Mouse (Mus musculus) layer of hippocampus, adult 8-10 months (tissue): ENCODE measurements at regions not wholly inside any gene's neighbourhood (a gene's known extent, or its start where the extent isn't known, plus 50 kb on each side); places are given as distances from the start of the nearest gene placed in this dataset.
A peak's percentile ranks its signal among the peaks of the same experiment; 100 is the strongest.
"Not testable (repeated sequence)": the region's sequence is repeated elsewhere in the genome, so short reads cannot be mapped to it uniquely, and the experiment has no call there.

Experiments
- DNase-seq, 2 experiments: peaks; one replicate each; pipeline ENCODE4 v3.0.0; 2022; ENCODE audit warnings: low spot score in 2 of 2

- DNase-seq = peak; percentile 75 to 84
Observed at GRCm38 (mm10) chr6:81815248-81815961, 108.1 kb upstream of the Gcfc2 start.

GRCm38 (mm10) chr6:81815962-81816338 lies 107.5 kb upstream of the Gcfc2 start:
- DNase-seq = no peak

GRCm38 (mm10) chr6:81817050-81817827 lies 106.2 kb upstream of the Gcfc2 start:
- DNase-seq = peak; percentile 67 to 85

- DNase-seq = no peak
Observed at GRCm38 (mm10) chr6:81818573-81818972, 104.9 kb upstream of the Gcfc2 start.

GRCm38 (mm10) chr6:81820078-81820477 lies 103.4 kb upstream of the Gcfc2 start:
- no peak for DNase-seq

- DNase-seq = no peak
Observed at GRCm38 (mm10) chr6:81839474-81840153, 83.9 kb upstream of the Gcfc2 start.

- DNase-seq = not testable (repeated sequence)
Observed at GRCm38 (mm10) chr6:81868207-81868606, 55.3 kb upstream of the Gcfc2 start.
